Mouse (Mus musculus) cortical plate, adult 2 months (tissue): ENCODE measurements around the gene Lrp8. TPM values are rescaled to one million over a fixed set of nuclear protein-coding genes. Genes with fewer than 3 reads are reported as not detected.
A peak's percentile ranks its signal among the peaks of the same experiment; 100 is the strongest.

Source experiments
- H3K27ac ChIP-seq: fragments of 200-500 bp; 2 replicates; pipeline ENCODE4 v1.5.1; 2012; ENCODE audit warnings: low read length, control low read depth, inconsistent platforms; ENCODE audit not compliant: insufficient read depth
- H3K4me1 ChIP-seq: fragments of 200-500 bp; 2 replicates; pipeline ENCODE4 v1.6.1; 2011; ENCODE audit warnings: low read length; ENCODE audit not compliant: control insufficient read depth, insufficient read depth
- H3K4me3 ChIP-seq: fragments of 200-500 bp; 2 replicates; pipeline ENCODE4 v1.5.1; 2011; ENCODE audit warnings: mild to moderate bottlenecking, low read length, control low read depth; ENCODE audit not compliant: insufficient read depth
- CTCF ChIP-seq: fragments of 200-500 bp; IDR thresholded peaks from 2 replicates; pipeline ENCODE4 v1.5.1; 2011; ENCODE audit warnings: mild to moderate bottlenecking, control low read depth, low read length; ENCODE audit not compliant: insufficient read depth; ENCODE audit errors: extremely low read depth
- POLR2A ChIP-seq: fragments of 200-500 bp; IDR thresholded peaks from 2 replicates; pipeline ENCODE4 v1.6.1; 2011; ENCODE audit warnings: mild to moderate bottlenecking, low read length, control low read depth; ENCODE audit not compliant: insufficient read depth; ENCODE audit errors: extremely low read depth
- polyA plus RNA-seq: library from polyadenylated mRNA; depleted of rRNA; stranded (reverse); fragments of >200 nt; gene quantifications from 2 replicates; pipeline ENCODE4 v1.2.3, GENCODE M21; 2012

Lrp8 gene
- polyA plus RNA-seq, 1 experiment: 45.1 TPM

DNA sequence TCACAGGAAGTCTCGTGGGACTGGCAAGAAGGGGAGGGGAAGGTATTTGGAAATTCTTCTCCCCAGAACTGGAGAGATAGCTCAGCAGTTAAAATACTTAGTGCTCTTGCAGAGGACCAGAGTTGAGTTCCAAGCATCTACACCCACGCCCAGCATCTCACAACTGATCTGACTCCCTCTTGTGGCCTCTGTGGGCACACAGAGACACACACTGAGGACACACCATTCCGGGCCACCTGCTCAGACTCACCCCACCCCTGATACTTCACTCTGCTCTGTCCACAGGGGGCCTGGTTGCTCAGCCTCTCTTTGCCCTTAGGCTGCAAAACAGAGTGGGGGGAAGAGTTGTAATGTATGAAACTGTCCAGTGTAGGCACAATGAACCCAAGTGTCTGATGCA is 3.4 kb downstream of the Lrp8 start:
- Histone ChIP-seq H3K27ac (no peak overlapping the region), H3K4me3 (no peak overlapping the region), H3K4me1 (peaks cover 8% of the 10 kb centered on the region)
- TF ChIP-seq CTCF: peak; percentile 35
- TF ChIP-seq POLR2A: no peak

DNA sequence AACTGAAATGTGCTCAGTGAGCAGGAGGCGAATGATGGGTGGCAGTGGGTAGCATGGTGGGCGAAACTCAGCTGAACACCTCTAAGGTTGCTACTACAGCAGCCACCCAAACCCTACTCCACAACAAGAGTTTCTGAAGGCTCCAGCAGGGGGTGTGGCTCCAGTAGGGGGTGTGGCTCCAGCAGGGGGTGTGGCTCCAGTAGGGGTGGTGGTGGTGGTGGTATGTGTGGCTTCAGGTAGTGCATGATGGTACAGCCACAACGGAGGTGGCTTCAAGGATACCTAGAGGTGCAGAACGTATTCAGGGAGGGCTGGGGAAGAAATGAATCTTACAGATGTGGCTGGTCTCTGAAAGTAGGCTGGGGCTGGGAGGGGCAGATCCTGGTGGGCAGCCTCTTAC is 5.7 kb downstream of the Lrp8 start:
- TF ChIP-seq CTCF: no peak
- TF ChIP-seq POLR2A: no peak
- Histone ChIP-seq H3K27ac (no peak overlapping the region), H3K4me1 (peaks cover 8% of the 10 kb centered on the region), H3K4me3 (no peak overlapping the region)

DNA sequence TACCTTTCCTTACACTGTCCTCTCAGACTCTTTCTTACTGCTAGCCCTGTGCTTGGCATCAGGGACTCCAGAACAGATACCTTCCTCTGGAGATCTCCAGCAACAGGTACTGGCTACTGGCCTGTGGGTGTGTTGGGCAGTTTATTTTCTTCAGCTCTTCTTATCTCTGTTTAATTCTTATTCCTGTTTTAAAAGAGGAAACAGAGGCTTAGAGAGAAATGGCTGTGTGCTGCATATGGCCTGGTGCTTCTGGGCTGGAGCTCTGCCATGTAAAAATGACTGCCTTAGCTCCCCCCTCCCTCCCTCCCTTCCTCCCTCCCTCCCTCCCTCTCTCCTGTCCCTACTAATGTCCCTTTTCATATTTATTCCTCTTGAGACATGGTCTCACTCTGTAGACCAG is 6.6 kb downstream of the Lrp8 start:
- Histone ChIP-seq H3K4me3 (no peak overlapping the region), H3K27ac (no peak overlapping the region), H3K4me1 (peaks cover 8% of the 10 kb centered on the region)
- TF ChIP-seq POLR2A: no peak
- no peak for TF ChIP-seq CTCF

DNA sequence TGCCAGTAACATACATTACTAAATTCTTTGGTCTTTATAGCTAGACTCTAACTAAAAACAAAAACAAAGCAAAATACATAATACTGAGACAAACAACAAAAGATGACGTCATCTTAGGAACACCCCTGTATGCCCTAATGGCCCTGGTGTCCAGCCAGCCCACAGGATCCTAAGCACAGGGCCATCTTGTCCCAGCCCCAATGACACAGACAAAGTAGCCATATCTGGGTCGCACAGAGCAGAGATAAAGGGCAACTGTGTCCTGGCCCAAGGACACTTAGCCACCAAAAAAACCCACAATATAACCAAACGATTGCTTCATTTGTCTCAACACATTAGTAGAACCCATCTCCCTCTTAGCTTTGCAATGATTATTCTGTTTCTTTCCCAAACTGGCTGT is 8.9 kb downstream of the Lrp8 start:
- Histone ChIP-seq H3K4me3 (no peak overlapping the region), H3K27ac (no peak overlapping the region), H3K4me1 (peaks cover 8% of the 10 kb centered on the region)
- no peak for TF ChIP-seq POLR2A
- no peak for TF ChIP-seq CTCF

DNA sequence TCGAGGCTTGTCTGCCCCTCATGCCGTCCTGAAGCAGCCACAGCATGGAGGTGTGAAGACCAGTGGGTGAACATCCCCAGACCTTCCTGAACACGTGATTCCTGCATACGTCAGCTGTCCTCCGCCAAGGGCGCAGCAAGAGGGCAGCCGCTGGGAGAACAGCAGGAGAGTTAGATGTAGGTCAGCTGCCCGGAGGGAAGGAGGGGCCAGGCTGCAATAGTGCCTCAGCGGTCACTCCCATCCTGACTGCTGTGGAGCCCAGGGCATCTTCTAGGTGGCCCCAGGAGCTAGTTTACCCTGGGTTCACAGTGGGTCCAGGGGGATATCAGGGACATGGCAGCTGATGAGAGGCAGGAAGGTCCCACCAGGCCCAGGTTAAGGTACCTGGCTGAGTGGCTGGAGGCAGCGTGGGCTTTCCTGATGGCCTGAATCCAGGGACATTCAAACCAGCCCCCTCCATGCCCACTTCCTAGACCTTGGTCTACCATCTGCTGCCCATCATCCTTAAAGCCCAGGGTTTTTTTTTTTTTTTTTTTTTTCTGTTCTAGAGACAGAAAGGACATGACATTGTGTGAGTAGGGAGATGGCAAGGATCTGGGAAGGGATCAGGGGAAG is 9.8 kb downstream of the Lrp8 start:
- TF ChIP-seq CTCF (no peak), POLR2A (no peak)
- Histone ChIP-seq H3K4me3 (no peak overlapping the region), H3K27ac (no peak overlapping the region), H3K4me1 (peaks cover 5% of the 10 kb centered on the region)

DNA sequence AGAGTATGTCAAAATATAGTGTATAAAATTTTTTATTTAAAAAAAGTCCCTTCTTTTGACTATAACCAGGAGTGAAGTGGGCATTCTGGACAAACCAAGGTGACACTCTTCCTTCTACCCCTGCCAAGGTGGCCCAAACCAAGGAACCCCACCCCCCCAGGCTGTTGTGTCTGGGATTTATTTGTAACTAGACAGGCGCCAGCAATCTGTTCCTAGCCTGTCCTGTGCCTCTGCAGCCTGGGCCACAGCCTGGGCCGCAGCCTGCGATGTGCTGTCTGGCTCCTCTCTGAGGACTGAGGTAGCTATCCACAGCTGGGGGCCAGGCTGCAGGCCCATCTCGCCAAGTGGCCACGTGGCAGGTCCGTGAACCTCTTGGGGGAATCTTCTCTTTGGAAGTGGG is 10.3 kb downstream of the Lrp8 start:
- Histone ChIP-seq H3K4me3 (no peak overlapping the region), H3K27ac (no peak overlapping the region), H3K4me1 (peaks cover 7% of the 10 kb centered on the region)
- TF ChIP-seq CTCF (no peak), POLR2A (no peak)

DNA sequence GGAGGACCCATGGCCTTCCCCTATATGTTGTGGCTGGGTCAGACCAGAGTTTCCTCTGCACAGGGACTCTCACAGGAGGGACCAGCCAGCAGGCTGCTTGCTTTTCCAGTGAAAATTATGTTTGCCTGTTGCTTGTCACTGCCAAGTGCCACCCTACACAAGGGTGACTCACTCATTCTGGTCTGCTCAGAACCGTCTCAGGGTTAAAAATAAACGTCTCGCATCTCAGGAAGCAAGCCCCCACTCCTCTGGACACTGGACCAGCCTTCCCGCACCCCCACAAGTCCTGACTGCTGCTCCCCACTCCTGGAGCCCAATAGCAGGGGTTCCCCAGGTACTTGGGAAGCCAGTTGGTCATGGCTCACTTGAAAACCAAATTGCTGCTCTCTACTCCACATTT is 14.4 kb downstream of the Lrp8 start:
- Histone ChIP-seq H3K4me1 (peaks cover 14% of the 10 kb centered on the region), H3K4me3 (no peak overlapping the region), H3K27ac (no peak overlapping the region)
- TF ChIP-seq CTCF (no peak), POLR2A (no peak)

DNA sequence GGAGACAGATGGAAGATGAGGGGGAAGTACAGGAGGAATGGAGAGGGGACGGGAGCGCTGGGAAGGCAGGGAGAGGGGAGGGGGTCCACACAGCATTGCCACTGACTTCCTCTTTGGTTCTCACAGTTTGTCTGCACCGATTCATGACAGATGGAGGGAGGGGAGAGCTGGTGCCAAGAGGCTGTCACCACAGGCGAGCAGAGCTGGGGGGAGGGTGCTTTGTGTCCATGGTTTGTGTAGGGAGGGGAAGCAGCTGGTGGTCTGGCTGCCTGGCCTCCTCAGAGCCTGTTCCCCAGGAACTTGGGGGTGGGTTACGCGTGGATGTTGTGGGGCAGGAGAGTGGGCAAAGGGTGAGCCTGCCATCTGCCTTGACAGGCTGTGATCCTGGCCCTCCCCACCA is 15.4 kb downstream of the Lrp8 start:
- TF ChIP-seq POLR2A (no peak), CTCF (no peak)

DNA sequence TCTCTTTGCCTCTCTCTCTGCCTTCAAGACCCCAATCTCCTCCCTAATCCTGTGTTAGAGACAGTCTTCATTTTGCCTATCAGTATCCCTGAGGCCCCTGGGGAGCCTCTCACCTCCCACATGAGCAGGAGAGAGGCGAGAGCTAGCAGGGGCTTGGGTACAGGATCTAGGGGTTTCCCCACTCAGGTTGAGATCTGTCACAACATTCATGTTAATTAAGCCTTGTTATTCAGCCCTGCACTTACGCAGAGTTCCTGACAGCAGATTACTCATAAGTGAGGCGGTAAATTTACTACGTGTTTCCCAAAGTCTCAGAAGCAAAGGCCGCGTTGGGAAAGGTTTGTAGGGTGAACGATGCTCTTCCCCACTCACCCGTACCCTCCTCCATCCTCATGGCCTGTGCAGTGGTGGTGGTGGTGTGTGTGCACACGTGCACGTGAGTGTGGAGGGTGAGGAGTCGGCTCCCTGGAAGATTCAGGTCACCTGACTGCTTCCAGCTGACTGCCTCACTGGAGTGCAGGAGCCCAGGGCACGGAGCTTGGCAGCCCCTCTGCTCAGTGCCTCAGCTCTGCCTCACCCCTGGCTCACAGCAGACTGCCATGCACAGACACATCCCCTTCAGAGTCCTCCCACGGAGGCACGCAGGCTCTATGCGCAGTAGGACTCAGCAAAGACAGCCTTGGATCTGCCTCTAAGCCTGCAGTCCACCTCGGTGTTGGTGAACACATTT is 18.1 kb downstream of the Lrp8 start:
- H3K27ac ChIP-seq: no peak overlapping the region
- H3K4me3 ChIP-seq: no peak overlapping the region
- TF ChIP-seq POLR2A: no peak
- no peak for TF ChIP-seq CTCF
- H3K4me1 ChIP-seq: peaks cover 20% of the 10 kb centered on the region

More for the DNA sequence above, 15.4 kb downstream of the Lrp8 start:
- H3K4me1 ChIP-seq: peaks cover 16% of the 10 kb centered on the region
- no peak overlapping the region for H3K4me3 ChIP-seq
- H3K27ac ChIP-seq: no peak overlapping the region
